Mouse (Mus musculus): ENCODE results near the gene Dip2a.

- TF ChIP-seq TAL1 (IDR thresholded peaks at IDR 0.05; ENCODE audit: low read length) (no peak), GATA1 (IDR thresholded peaks at IDR 0.05; ENCODE audit: low read length) (no peak)
These were observed 23.7 kb upstream of the Dip2a start for GRCm38 (mm10) chr10:76368766-76369165.

Data from erythroblast, embryonic 14.5 days (primary cell).